Mouse (Mus musculus) midbrain, embryonic 11.5 days (tissue): ENCODE results near the gene Wipf2. TPM values are rescaled to one million over a fixed set of nuclear protein-coding genes. Genes with fewer than 3 reads are reported as not detected.

ENCODE experiments used
- ATAC-seq: fragments of 200-750 bp; cut with Nextera tagmentation; 2 replicates; pipeline ENCODE4 v1.8.0; 2017; ENCODE audit warnings: moderate TSS enrichment, moderate library complexity; ENCODE audit not compliant: low FRiP score
- DNase-seq: peaks from one replicate; pipeline ENCODE4 v3.0.0; 2015; ENCODE audit warnings: low spot score; ENCODE audit errors: missing footprints
- H3K27ac ChIP-seq: fragments of 300-500 bp; sonication (generic); 2 replicates; pipeline ENCODE4 v1.5.1; 2014; ENCODE audit warnings: low read depth, low read length
- H3K27me3 ChIP-seq: fragments of 300-500 bp; sonication (generic); 2 replicates; pipeline ENCODE4 v1.6.1; 2014; ENCODE audit warnings: mild to moderate bottlenecking, low read length, moderate library complexity, mixed read lengths; ENCODE audit not compliant: control insufficient read depth, insufficient read depth
- H3K36me3 ChIP-seq: fragments of 300-500 bp; sonication (generic); 2 replicates; pipeline ENCODE4 v1.6.1; 2014; ENCODE audit warnings: mild to moderate bottlenecking, low read length, moderate library complexity, mixed read lengths; ENCODE audit not compliant: control insufficient read depth, insufficient read depth
- H3K4me1 ChIP-seq: fragments of 300-500 bp; sonication (generic); 2 replicates; pipeline ENCODE4 v1.6.1; 2014; ENCODE audit warnings: low read length; ENCODE audit not compliant: control insufficient read depth, insufficient read depth
- H3K4me2 ChIP-seq: fragments of 300-500 bp; sonication (generic); 2 replicates; pipeline ENCODE4 v1.6.1; 2014; ENCODE audit warnings: mild to moderate bottlenecking, moderate library complexity
- H3K4me3 ChIP-seq: fragments of 300-500 bp; sonication (generic); 2 replicates; pipeline ENCODE4 v1.5.1; 2014; ENCODE audit warnings: low read depth, low read length
- H3K9ac ChIP-seq: fragments of 300-500 bp; sonication (generic); 2 replicates; pipeline ENCODE4 v1.6.1; 2014; ENCODE audit warnings: low read length
- H3K9me3 ChIP-seq: fragments of 300-500 bp; sonication (generic); 2 replicates; pipeline ENCODE4 v1.6.1; 2016; ENCODE audit warnings: low read length; ENCODE audit not compliant: control insufficient read depth
- WGBS: fragments of 180-500 bp; shearing (Covaris S2); extraction: QIAGEN DNeasy Blood & Tissue Kit; methylation state at CpG from one replicate; pipeline ENCODE4 v1.1.7; 2014; 5-methylcytosine and 5-hydroxymethylcytosine counted together
- polyA plus RNA-seq: library from polyadenylated mRNA; unstranded; fragments of >200 nt; fragmentation: Nextera tagmentation; extraction: Ambion mirVana; gene quantifications from 2 replicates; pipeline ENCODE4 v1.2.1, GENCODE M21; 2014

Wipf2 gene
- polyA plus RNA-seq, 1 experiment from 2014 or later, result 4.4 TPM

DNA sequence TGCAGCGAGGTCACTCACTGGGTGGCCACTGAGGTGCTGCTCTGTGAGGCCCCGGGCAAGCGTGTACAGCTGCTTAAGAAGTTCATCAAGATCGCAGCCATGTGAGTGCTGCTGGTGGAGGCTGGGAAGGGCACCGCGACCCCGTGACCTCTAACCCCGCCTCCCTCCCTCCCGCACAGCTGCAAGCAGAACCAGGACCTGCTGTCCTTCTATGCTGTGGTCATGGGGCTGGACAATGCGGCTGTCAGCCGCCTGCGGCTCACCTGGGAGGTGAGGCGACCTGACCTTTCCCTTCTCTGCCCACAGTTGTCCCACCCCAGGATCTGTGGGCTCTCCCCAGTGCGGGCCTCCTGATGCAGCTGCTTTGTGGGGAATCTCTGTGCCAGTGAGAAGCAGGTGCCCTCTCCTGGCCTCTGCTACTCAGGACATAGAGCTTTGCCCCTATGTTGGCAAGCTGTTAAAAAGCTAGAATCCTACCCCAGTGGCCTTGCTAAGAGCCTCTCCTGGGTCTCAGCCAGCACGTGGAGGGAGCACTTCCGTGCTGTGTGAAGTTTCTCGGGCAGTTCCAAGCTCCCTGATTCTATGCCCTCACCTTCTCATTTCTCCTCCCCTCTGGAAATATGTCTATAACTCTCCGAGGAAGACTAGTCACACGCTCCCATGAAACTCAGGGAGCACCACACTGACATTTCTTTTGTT is 14.1 kb upstream of the Wipf2 start:
- 11% methylated on average over 19 of the region's 19 CpGs for WGBS
- Histone ChIP-seq H3K9me3 (no peaks in the 10 kb centered on the region), H3K4me3 (no peak overlapping the region), H3K27me3 (0 out of 2 replicates have a peak, but pooled peaks cover 2% of the 10 kb centered on the region), H3K4me2 (no peak overlapping the region), H3K9ac (peak overlapping the region; percentile 9; the same call in 1 of the 2 replicates), H3K27ac (no peak overlapping the region), H3K36me3 (no peaks in the 10 kb centered on the region), H3K4me1 (peaks cover 11% of the 10 kb centered on the region)
- peak; percentile 27; the same call in 1 of the 2 replicates for ATAC-seq
- peak; percentile 88 for DNase-seq

- H3K4me1 ChIP-seq, result peaks cover 11% of the 10 kb centered on the region
- 0 out of 2 replicates have a peak, but pooled peaks cover 2% of the 10 kb centered on the region for H3K27me3 ChIP-seq
- H3K36me3 ChIP-seq, result no peaks in the 10 kb centered on the region
- H3K9ac ChIP-seq, result no peak overlapping the region; the same call in 1 of the 2 replicates
- ATAC-seq (peak; percentile 58; the same call in 1 of the 2 replicates), DNase-seq (no peak)
- H3K9me3 ChIP-seq, result no peaks in the 10 kb centered on the region
- no peak overlapping the region for H3K27ac ChIP-seq
- 65% methylated on average over 26 of the region's 26 CpGs for WGBS
- H3K4me3 ChIP-seq, result no peak overlapping the region
- no peak overlapping the region; the same call in 1 of the 2 replicates for H3K4me2 ChIP-seq
Observed at GRCm38 (mm10) chr11:98850100-98851093, 13.0 kb upstream of the Wipf2 start.

- ATAC-seq (no peak), DNase-seq (no peak)
- H3K4me2 ChIP-seq, result no peak overlapping the region
- H3K27me3 ChIP-seq, result 0 out of 2 replicates have a peak, but pooled peaks cover 2% of the 10 kb centered on the region
- H3K27ac ChIP-seq, result no peak overlapping the region
- H3K4me1 ChIP-seq, result peaks cover 9% of the 10 kb centered on the region
- no peak overlapping the region for H3K4me3 ChIP-seq
- H3K9me3 ChIP-seq, result no peaks in the 10 kb centered on the region
- 92% methylated on average over 8 of the region's 8 CpGs for WGBS
- H3K36me3 ChIP-seq, result no peaks in the 10 kb centered on the region
- no peak overlapping the region for H3K9ac ChIP-seq
Observed at GRCm38 (mm10) chr11:98854116-98854515, 9.3 kb upstream of the Wipf2 start.

- Histone ChIP-seq H3K27me3 (0 out of 2 replicates have a peak, but pooled peaks cover 2% of the 10 kb centered on the region), H3K4me2 (no peak overlapping the region), H3K36me3 (no peaks in the 10 kb centered on the region), H3K9me3 (no peaks in the 10 kb centered on the region), H3K4me1 (peaks cover 4% of the 10 kb centered on the region), H3K9ac (no peak overlapping the region), H3K27ac (no peak overlapping the region), H3K4me3 (no peak overlapping the region)
- DNase-seq, result no peak
- no peak for ATAC-seq
- WGBS, result 93% methylated on average over 2 of the region's 2 CpGs
Observed at GRCm38 (mm10) chr11:98854659-98855058, 8.8 kb upstream of the Wipf2 start.

DNA sequence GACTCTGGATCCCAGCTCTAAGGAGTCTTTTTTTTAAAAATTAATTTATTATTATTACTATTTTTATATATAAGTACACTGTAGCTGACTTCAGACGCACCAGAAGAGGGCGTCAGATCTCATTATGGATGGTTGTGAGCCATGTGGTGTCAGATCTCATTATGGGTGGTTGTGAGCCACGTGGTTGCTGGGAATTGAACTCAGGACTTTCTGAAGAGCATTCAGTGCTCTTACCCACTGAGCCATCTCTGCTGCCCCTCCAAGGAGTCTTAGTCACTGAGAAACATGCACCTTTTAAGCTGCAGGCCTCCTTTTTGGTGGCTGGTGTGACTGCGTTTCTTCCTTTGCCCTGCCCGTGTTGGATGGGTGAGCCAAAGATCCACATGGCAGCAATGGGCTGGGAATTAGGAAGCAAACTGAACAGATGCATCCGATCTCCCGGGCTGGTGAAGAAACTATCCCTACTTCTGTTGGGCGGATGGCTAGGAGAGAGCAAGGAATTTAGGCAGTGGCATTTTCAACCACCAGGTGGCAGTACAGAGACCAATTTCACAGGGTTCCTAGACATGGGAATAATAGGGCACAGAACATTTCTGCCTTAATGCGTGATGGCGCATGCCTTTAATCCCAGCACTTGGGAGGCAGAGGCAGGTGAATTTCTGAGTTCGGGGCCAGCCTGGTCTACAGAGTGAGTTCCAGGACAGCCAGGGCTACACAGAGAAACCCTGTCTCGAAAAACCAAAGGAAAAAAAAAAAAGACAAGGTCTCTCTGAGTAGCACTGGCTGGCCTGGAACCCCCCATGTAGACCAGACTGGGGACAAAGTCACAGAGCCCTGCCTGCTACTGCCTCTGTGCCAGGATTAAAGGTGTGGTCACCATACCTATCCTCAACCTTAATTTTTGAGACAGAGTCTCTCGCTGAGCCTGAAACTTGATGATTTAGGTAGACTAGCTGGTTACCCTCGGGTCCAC is 4.4 kb upstream of the Wipf2 start:
- peaks cover 3% of the 10 kb centered on the region for H3K4me1 ChIP-seq
- no peak overlapping the region for H3K4me3 ChIP-seq
- no peak overlapping the region for H3K9ac ChIP-seq
- H3K27me3 ChIP-seq, result no peaks in the 10 kb centered on the region
- H3K27ac ChIP-seq, result no peak overlapping the region
- no peaks in the 10 kb centered on the region for H3K36me3 ChIP-seq
- no peaks in the 10 kb centered on the region for H3K9me3 ChIP-seq
- DNase-seq (peak; percentile 100), ATAC-seq (peak; percentile 47; the same call in 1 of the 2 replicates)
- WGBS, result 29% methylated on average over 13 of the region's 14 CpGs
- H3K4me2 ChIP-seq, result no peak overlapping the region

GRCm38 (mm10) chr11:98863751-98864429 is 452 bp downstream of the Wipf2 start:
- H3K36me3 ChIP-seq, result peaks cover 2% of the 10 kb centered on the region; the same call in 1 of the 2 replicates
- peak; percentile 76 for ATAC-seq
- H3K9ac ChIP-seq, result peak overlapping the region; percentile 67
- H3K9me3 ChIP-seq, result no peaks in the 10 kb centered on the region
- DNase-seq, result peak; percentile 96
- H3K4me1 ChIP-seq, result peaks cover 10% of the 10 kb centered on the region
- H3K27me3 ChIP-seq, result no peaks in the 10 kb centered on the region
- under 1% methylated on average over 34 of the region's 39 CpGs for WGBS
- peak overlapping the region; percentile 80 for H3K4me2 ChIP-seq
- H3K27ac ChIP-seq, result peak overlapping the region; percentile 87
- peak overlapping the region; percentile 65 for H3K4me3 ChIP-seq

DNA sequence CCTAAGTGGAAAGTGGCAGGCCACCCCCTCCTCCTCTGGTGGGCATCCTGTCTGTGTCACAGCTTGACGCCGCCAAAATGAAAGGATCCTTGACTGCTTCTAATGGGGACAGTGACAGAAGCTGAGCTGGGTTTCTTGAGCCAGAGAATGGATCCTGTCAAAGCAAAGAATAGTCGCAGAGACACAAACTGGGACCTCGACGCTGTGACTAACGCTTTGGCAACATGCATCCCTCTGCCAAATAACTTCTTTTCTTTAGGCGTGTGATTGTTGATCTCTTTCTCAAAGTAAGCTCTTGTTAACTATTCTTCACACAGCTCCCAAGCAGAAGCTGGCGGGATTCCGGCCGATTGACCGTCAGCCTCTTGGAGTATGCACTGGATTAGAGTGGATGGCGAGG is 3.9 kb downstream of the Wipf2 start:
- WGBS, result 55% methylated on average over 12 of the region's 12 CpGs
- ATAC-seq (no peak), DNase-seq (no peak)
- no peaks in the 10 kb centered on the region for H3K9me3 ChIP-seq
- no peak overlapping the region for H3K27ac ChIP-seq
- H3K9ac ChIP-seq, result no peak overlapping the region
- H3K4me2 ChIP-seq, result no peak overlapping the region
- peaks cover 2% of the 10 kb centered on the region; the same call in 1 of the 2 replicates for H3K36me3 ChIP-seq
- no peaks in the 10 kb centered on the region for H3K27me3 ChIP-seq
- H3K4me1 ChIP-seq, result peaks cover 10% of the 10 kb centered on the region
- H3K4me3 ChIP-seq, result no peak overlapping the region

- DNase-seq, result no peak
- no peak overlapping the region for H3K4me2 ChIP-seq
- 0 out of 2 replicates have a peak, but pooled peaks cover 4% of the 10 kb centered on the region for H3K4me1 ChIP-seq
- peaks cover 2% of the 10 kb centered on the region; the same call in 1 of the 2 replicates for H3K36me3 ChIP-seq
- no peak overlapping the region for H3K4me3 ChIP-seq
- ATAC-seq, result no peak
- no peaks in the 10 kb centered on the region for H3K9me3 ChIP-seq
- H3K27ac ChIP-seq, result no peak overlapping the region
- no peak overlapping the region for H3K9ac ChIP-seq
- WGBS, result 93% methylated on average over 8 of the region's 8 CpGs
- no peaks in the 10 kb centered on the region for H3K27me3 ChIP-seq
Observed at GRCm38 (mm10) chr11:98869906-98870305, 6.5 kb downstream of the Wipf2 start.
